Mouse (Mus musculus) liver, postnatal 0 days (tissue): Measurements from ENCODE around the gene Hspa13. TPM values are rescaled to one million over a fixed set of nuclear protein-coding genes. Genes with fewer than 3 reads are reported as not detected.

Experiments
- ATAC-seq: fragments of 200-750 bp; cut with Nextera tagmentation; 2 replicates; pipeline ENCODE4 v1.8.0; 2017; ENCODE audit warnings: mild to moderate bottlenecking, moderate library complexity
- DNase-seq: peaks from one replicate; pipeline ENCODE4 v3.0.0-alpha.2; 2016
- H3K27ac ChIP-seq: fragments of 300-500 bp; sonication (generic); 2 replicates; pipeline ENCODE4 v1.5.1; 2014; ENCODE audit warnings: antibody characterized with exemption, moderate library complexity, mild to moderate bottlenecking, low read depth
- H3K27me3 ChIP-seq: fragments of 300-500 bp; sonication (generic); 2 replicates; pipeline ENCODE4 v1.6.1; 2014; ENCODE audit warnings: low read length, control low read depth, mixed read lengths; ENCODE audit not compliant: insufficient read depth
- H3K36me3 ChIP-seq: fragments of 300-500 bp; sonication (generic); replicated peaks from 2 replicates; pipeline ENCODE4 v1.6.1; 2014; ENCODE audit warnings: mild to moderate bottlenecking, control low read depth, low read length, moderate library complexity, mixed read lengths; ENCODE audit not compliant: insufficient read depth
- H3K4me1 ChIP-seq: fragments of 300-500 bp; sonication (generic); 2 replicates; pipeline ENCODE4 v1.6.1; 2014; ENCODE audit warnings: antibody characterized with exemption, mild to moderate bottlenecking, control low read depth; ENCODE audit not compliant: insufficient read depth
- H3K4me2 ChIP-seq: fragments of 300-500 bp; sonication (generic); 2 replicates; pipeline ENCODE4 v1.6.1; 2014; ENCODE audit warnings: low read depth, mild to moderate bottlenecking, low read length, moderate library complexity, mixed read lengths
- H3K4me3 ChIP-seq: fragments of 300-500 bp; sonication (generic); 2 replicates; pipeline ENCODE4 v1.5.1; 2014; ENCODE audit warnings: low read depth, low read length
- H3K9ac ChIP-seq: fragments of 300-500 bp; sonication (generic); replicated peaks from 2 replicates; pipeline ENCODE4 v1.6.1; 2014; ENCODE audit warnings: mild to moderate bottlenecking, moderate library complexity
- H3K9me3 ChIP-seq: fragments of 300-500 bp; sonication (generic); 2 replicates; pipeline ENCODE4 v1.6.1; 2016; ENCODE audit warnings: mild to moderate bottlenecking, control low read depth, low read length, mixed read lengths
- CTCF ChIP-seq: sonication (generic); IDR thresholded peaks from 2 replicates; pipeline ENCODE4 v1.5.1; 2016; ENCODE audit warnings: antibody characterized with exemption, low read depth
- EP300 ChIP-seq: IDR thresholded peaks from 2 replicates; pipeline ENCODE4 v1.6.1; 2016; ENCODE audit warnings: antibody characterized with exemption, low read depth, mild to moderate bottlenecking
- WGBS: fragments of 180-500 bp; shearing (Covaris S2); extraction: QIAGEN DNeasy Blood & Tissue Kit; methylation state at CpG from one replicate; pipeline ENCODE4 v1.1.7; 2014; ENCODE audit not compliant: insufficient replicate concordance; 5-methylcytosine and 5-hydroxymethylcytosine counted together
- polyA plus RNA-seq: library from polyadenylated mRNA; unstranded; fragments of >200 nt; fragmentation: Nextera tagmentation; extraction: Ambion mirVana; gene quantifications from 2 replicates; pipeline ENCODE4 v1.2.1, GENCODE M21; 2015

Hspa13 gene
- polyA plus RNA-seq, result 5.4 and 6.4 TPM in 2 replicates

GRCm38 (mm10) chr16:75766388-75767249 lies at the start of gene Hspa13:
Hspa13 (minus strand) TSS chr16:75767104.
- ATAC-seq (peak; percentile 98), DNase-seq (peak; percentile 97)
- peak within 1 kb of the TSS; percentile 72 for H3K27ac ChIP-seq
- peak; percentile 29 for TF ChIP-seq CTCF
- peak; percentile 13; the same call in 1 of the 2 replicates for TF ChIP-seq EP300
- H3K4me3 ChIP-seq, result peak within 1 kb of the TSS; percentile 89
- H3K9ac ChIP-seq, result peak within 1 kb of the TSS; percentile 79
- H3K4me1 ChIP-seq, result 0 out of 2 replicates have a peak, but pooled peaks cover 4% of the 10 kb centered on the region
- H3K4me2 ChIP-seq, result peak within 1 kb of the TSS; percentile 92
- H3K36me3 ChIP-seq, result no peaks in the 10 kb centered on the region; the same call in 1 of the 2 replicates
- no peaks in the 10 kb centered on the region for H3K27me3 ChIP-seq
- no peaks in the 10 kb centered on the region for H3K9me3 ChIP-seq
- under 1% methylated on average over 51 of the region's 51 CpGs for WGBS

GRCm38 (mm10) chr16:75779271-75779670 lies 12.4 kb upstream of the Hspa13 start:
- Histone ChIP-seq H3K27ac (no peak overlapping the region), H3K4me2 (no peak overlapping the region), H3K9ac (no peak overlapping the region), H3K4me1 (no peaks in the 10 kb centered on the region), H3K36me3 (no peaks in the 10 kb centered on the region), H3K9me3 (no peaks in the 10 kb centered on the region), H3K27me3 (no peaks in the 10 kb centered on the region), H3K4me3 (no peak overlapping the region)
- WGBS, result 42% methylated on average over 1 of the region's 1 CpGs
- ATAC-seq (no peak), DNase-seq (no peak)
- TF ChIP-seq EP300 (no peak), CTCF (peak; percentile 69)

GRCm38 (mm10) chr16:75773222-75773621 lies 6.3 kb upstream of the Hspa13 start:
- DNase-seq (no peak), ATAC-seq (no peak)
- Histone ChIP-seq H3K9me3 (no peaks in the 10 kb centered on the region), H3K4me2 (no peak overlapping the region), H3K27ac (no peak overlapping the region), H3K9ac (no peak overlapping the region), H3K36me3 (no peaks in the 10 kb centered on the region), H3K27me3 (no peaks in the 10 kb centered on the region), H3K4me1 (no peaks in the 10 kb centered on the region), H3K4me3 (no peak overlapping the region)
- WGBS, result 78% methylated on average over 10 of the region's 10 CpGs
- TF ChIP-seq EP300, result no peak
- TF ChIP-seq CTCF, result no peak

- Histone ChIP-seq H3K9me3 (no peaks in the 10 kb centered on the region), H3K36me3 (no peaks in the 10 kb centered on the region; the same call in 1 of the 2 replicates), H3K27ac (peak overlapping the region; percentile 72), H3K4me2 (peak overlapping the region; percentile 92), H3K27me3 (no peaks in the 10 kb centered on the region), H3K4me1 (0 out of 2 replicates have a peak, but pooled peaks cover 4% of the 10 kb centered on the region), H3K4me3 (peak overlapping the region; percentile 89), H3K9ac (peak overlapping the region; percentile 79)
- WGBS, result 13% methylated on average over 21 of the region's 21 CpGs
- ATAC-seq (peak; percentile 66), DNase-seq (no peak)
- TF ChIP-seq CTCF (no peak), EP300 (peak; percentile 4; the same call in 1 of the 2 replicates)
Observed at GRCm38 (mm10) chr16:75767250-75768002, 522 bp upstream of the Hspa13 start.

- H3K4me3 ChIP-seq, result no peak overlapping the region
- H3K4me2 ChIP-seq, result no peak overlapping the region
- no peaks in the 10 kb centered on the region for H3K4me1 ChIP-seq
- TF ChIP-seq CTCF, result no peak
- TF ChIP-seq EP300, result no peak
- no peaks in the 10 kb centered on the region for H3K27me3 ChIP-seq
- no peak overlapping the region for H3K9ac ChIP-seq
- H3K36me3 ChIP-seq, result peaks cover 8% of the 10 kb centered on the region
- no peaks in the 10 kb centered on the region for H3K9me3 ChIP-seq
- DNase-seq (no peak), ATAC-seq (no peak)
- H3K27ac ChIP-seq, result no peak overlapping the region
- 32% methylated on average over 1 of the region's 1 CpGs for WGBS
Observed at GRCm38 (mm10) chr16:75752876-75753275, 14.0 kb downstream of the Hspa13 start.

GRCm38 (mm10) chr16:75750103-75750502 lies 16.8 kb downstream of the Hspa13 start:
- WGBS, result 59% methylated on average over 5 of the region's 5 CpGs
- Histone ChIP-seq H3K4me2 (no peak overlapping the region), H3K4me3 (no peak overlapping the region), H3K36me3 (no peaks in the 10 kb centered on the region), H3K4me1 (no peaks in the 10 kb centered on the region), H3K9me3 (no peaks in the 10 kb centered on the region), H3K27ac (no peak overlapping the region; the same call in 1 of the 2 replicates), H3K27me3 (no peaks in the 10 kb centered on the region), H3K9ac (no peak overlapping the region)
- ATAC-seq (no peak), DNase-seq (no peak)
- TF ChIP-seq CTCF, result no peak
- no peak for TF ChIP-seq EP300
